Mouse (Mus musculus) ovary, adult 18-20 months (tissue): Measurements from ENCODE around the gene Trpm3.

ENCODE experiments used
- DNase-seq: peaks from one replicate; pipeline ENCODE4 v3.0.0; 2022; ENCODE audit warnings: low spot score, mixed read lengths

Gene Trpm3

GRCm38 (mm10) chr19:22922871-22923670 lies 784.2 kb downstream of the Trpm3 start:
- DNase-seq = no peak

GRCm38 (mm10) chr19:22925284-22925683 lies 786.4 kb downstream of the Trpm3 start:
- DNase-seq = no peak

GRCm38 (mm10) chr19:22926753-22927152 lies 787.9 kb downstream of the Trpm3 start:
- DNase-seq = no peak

GRCm38 (mm10) chr19:22928366-22928765 lies 789.5 kb downstream of the Trpm3 start:
- DNase-seq = no peak

- no peak for DNase-seq
Observed at GRCm38 (mm10) chr19:22929768-22930167, 790.9 kb downstream of the Trpm3 start.

- peak; percentile 15 for DNase-seq
Observed at GRCm38 (mm10) chr19:22930368-22930834, 791.6 kb downstream of the Trpm3 start.

GRCm38 (mm10) chr19:22931006-22931405 lies 792.2 kb downstream of the Trpm3 start:
- no peak for DNase-seq

- DNase-seq = no peak
Observed at GRCm38 (mm10) chr19:22935067-22935466, 796.2 kb downstream of the Trpm3 start.

- DNase-seq = no peak
Observed at GRCm38 (mm10) chr19:22938848-22939724, 800.2 kb downstream of the Trpm3 start.

GRCm38 (mm10) chr19:22939836-22940235 lies 801.0 kb downstream of the Trpm3 start:
- DNase-seq = no peak

- DNase-seq = peak; percentile 48
Observed at GRCm38 (mm10) chr19:22940487-22940886, 801.6 kb downstream of the Trpm3 start.

GRCm38 (mm10) chr19:22940956-22941355 lies 802.1 kb downstream of the Trpm3 start:
- no peak for DNase-seq

- DNase-seq = no peak
Observed at GRCm38 (mm10) chr19:22952480-22952879, 813.6 kb downstream of the Trpm3 start.

GRCm38 (mm10) chr19:22953191-22953590 lies 814.3 kb downstream of the Trpm3 start:
- no peak for DNase-seq

- no peak for DNase-seq
Observed at GRCm38 (mm10) chr19:22958414-22958813, 819.6 kb downstream of the Trpm3 start.

GRCm38 (mm10) chr19:22960450-22961265 lies 821.8 kb downstream of the Trpm3 start:
- no peak for DNase-seq

- DNase-seq = no peak
Observed at GRCm38 (mm10) chr19:22962001-22962708, 823.3 kb downstream of the Trpm3 start.

GRCm38 (mm10) chr19:22962731-22963130 lies 823.9 kb downstream of the Trpm3 start:
- no peak for DNase-seq

GRCm38 (mm10) chr19:22963726-22964398 lies 825.0 kb downstream of the Trpm3 start:
- no peak for DNase-seq

GRCm38 (mm10) chr19:22965470-22965869 lies 826.6 kb downstream of the Trpm3 start:
- no peak for DNase-seq

GRCm38 (mm10) chr19:22973294-22973693 lies 834.4 kb downstream of the Trpm3 start:
- DNase-seq = no peak
